Mouse (Mus musculus): Measurements from ENCODE around the gene Pik3c2g.

GRCm38 (mm10) chr6:139901801-139902200 lies 314.8 kb downstream of the Pik3c2g start:
- TF ChIP-seq CTCF (IDR thresholded peaks at IDR 0.05 in 2 of 3, conservative IDR thresholded peaks at IDR 0.05 in 1 of 3; ENCODE audit: control insufficient read depth in 1 of 3, insufficient read depth in 1 of 3, low read depth in 2 of 3, low read length in 3 of 3, poor library complexity in 1 of 3, severe bottlenecking in 1 of 3) = no peak
- no peak for TF ChIP-seq ZNF384 (IDR thresholded peaks at IDR 0.05; ENCODE audit: low read depth, low read length)
- no peak for TF ChIP-seq MEF2A (IDR thresholded peaks at IDR 0.05; ENCODE audit: extremely low read depth, insufficient replicate concordance, low read depth, low read length, poor library complexity, severe bottlenecking)
- TF ChIP-seq EP300 (IDR thresholded peaks at IDR 0.05; ENCODE audit: low read depth in 1 of 2, low read length in 2 of 2) = no peak
- TF ChIP-seq MAFK (IDR thresholded peaks at IDR 0.05; ENCODE audit: borderline replicate concordance, low read depth, low read length) = no peak

All from MEL (cell line).